Mouse (Mus musculus) stomach, embryonic 15.5 days (tissue): ENCODE data around the gene Snx20. TPM values are rescaled to one million over a fixed set of nuclear protein-coding genes. Genes with fewer than 3 reads are reported as not detected.
A peak's percentile ranks its signal among the peaks of the same experiment; 100 is the strongest.

Source experiments
- ATAC-seq: fragments of 200-750 bp; cut with Nextera tagmentation; 2 replicates; pipeline ENCODE4 v1.8.0; 2017; ENCODE audit warnings: low read depth, moderate number of reproducible peaks, moderate TSS enrichment; ENCODE audit not compliant: insufficient read depth, low FRiP score
- H3K27ac ChIP-seq: fragments of 300-500 bp; sonication (generic); 2 replicates; pipeline ENCODE4 v1.5.1; 2015; ENCODE audit warnings: mild to moderate bottlenecking, inconsistent platforms
- H3K27me3 ChIP-seq: fragments of 300-500 bp; sonication (generic); replicated peaks from 2 replicates; pipeline ENCODE4 v1.6.1; 2015; ENCODE audit warnings: inconsistent platforms
- H3K36me3 ChIP-seq: fragments of 300-500 bp; sonication (generic); 2 replicates; pipeline ENCODE4 v1.6.1; 2015; ENCODE audit warnings: inconsistent platforms
- H3K4me1 ChIP-seq: fragments of 300-500 bp; sonication (generic); 2 replicates; pipeline ENCODE4 v1.6.1; 2015; ENCODE audit warnings: inconsistent platforms
- H3K4me2 ChIP-seq: fragments of 300-500 bp; sonication (generic); 2 replicates; pipeline ENCODE4 v1.6.1; 2015; ENCODE audit warnings: mild to moderate bottlenecking, inconsistent platforms
- H3K4me3 ChIP-seq: fragments of 300-500 bp; sonication (generic); replicated peaks from 2 replicates; pipeline ENCODE4 v1.5.1; 2015; ENCODE audit warnings: inconsistent platforms
- H3K9ac ChIP-seq: fragments of 300-500 bp; sonication (generic); 2 replicates; pipeline ENCODE4 v1.6.1; 2015; ENCODE audit warnings: inconsistent platforms
- H3K9me3 ChIP-seq: fragments of 300-500 bp; sonication (generic); 2 replicates; pipeline ENCODE4 v1.6.1; 2016; ENCODE audit warnings: inconsistent platforms
- WGBS: fragments of 180-500 bp; shearing (Covaris S2); methylation state at CpG from one replicate; pipeline ENCODE4 v1.1.7; 2015; 5-methylcytosine and 5-hydroxymethylcytosine counted together
- polyA plus RNA-seq: library from polyadenylated mRNA; unstranded; fragments of >200 nt; fragmentation: Nextera tagmentation; extraction: Ambion mirVana; gene quantifications from 2 replicates; pipeline ENCODE4 v1.2.1, GENCODE M21; 2015

Snx20 gene
- polyA plus RNA-seq, 1 experiment from 2014 or later = 2.8 TPM

DNA sequence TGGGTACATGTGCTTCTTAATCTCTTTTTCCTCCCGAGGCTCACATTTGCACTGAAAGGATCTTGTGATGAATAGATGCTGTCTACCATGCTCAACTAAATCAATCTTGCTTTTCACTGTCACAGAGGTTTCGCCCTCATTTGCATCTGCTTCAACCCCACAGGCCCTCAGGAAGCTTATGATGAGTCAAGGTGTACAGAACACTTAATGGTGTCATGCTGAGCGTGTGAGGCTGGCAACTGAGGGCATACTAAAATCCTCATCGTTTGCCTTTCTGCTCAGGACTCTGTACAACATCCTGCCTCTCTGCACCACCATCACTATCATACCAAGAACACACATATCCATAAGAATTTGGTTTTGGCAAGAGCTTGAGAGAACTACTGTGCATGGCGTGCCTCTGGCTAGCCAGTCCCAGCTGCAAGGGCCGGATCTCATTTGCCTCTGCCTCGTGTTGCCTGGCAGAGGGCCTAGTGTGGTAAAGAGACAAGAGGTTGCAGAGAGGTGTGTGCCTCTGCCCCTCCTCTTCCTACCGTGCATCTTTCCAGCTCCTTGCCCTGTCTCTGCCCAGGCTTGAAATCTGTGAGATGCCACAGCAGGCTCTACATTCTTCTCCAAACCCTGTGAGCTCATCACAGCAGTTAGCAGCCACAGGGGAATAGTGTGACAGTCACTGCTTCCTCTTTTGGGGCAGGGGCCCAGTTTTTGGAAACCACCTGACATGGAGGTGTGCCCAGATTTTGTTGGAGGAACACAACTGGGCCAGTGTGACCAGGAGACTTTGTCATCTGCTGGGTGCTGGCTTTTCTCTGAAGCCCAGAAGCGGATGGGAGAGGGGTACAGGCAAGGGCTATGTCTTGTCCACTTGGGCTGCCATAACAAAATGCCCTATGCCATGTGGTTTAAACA lies 1.4 kb upstream of the Snx20 start:
- Histone ChIP-seq H3K4me2 (no peak overlapping the region), H3K36me3 (no peaks in the 10 kb centered on the region), H3K9me3 (no peaks in the 10 kb centered on the region), H3K27ac (no peak overlapping the region), H3K9ac (no peak overlapping the region), H3K27me3 (no peaks in the 10 kb centered on the region), H3K4me1 (no peaks in the 10 kb centered on the region), H3K4me3 (no peak overlapping the region)
- no peak for ATAC-seq
- WGBS = 73% methylated on average over 9 of the region's 9 CpGs

DNA sequence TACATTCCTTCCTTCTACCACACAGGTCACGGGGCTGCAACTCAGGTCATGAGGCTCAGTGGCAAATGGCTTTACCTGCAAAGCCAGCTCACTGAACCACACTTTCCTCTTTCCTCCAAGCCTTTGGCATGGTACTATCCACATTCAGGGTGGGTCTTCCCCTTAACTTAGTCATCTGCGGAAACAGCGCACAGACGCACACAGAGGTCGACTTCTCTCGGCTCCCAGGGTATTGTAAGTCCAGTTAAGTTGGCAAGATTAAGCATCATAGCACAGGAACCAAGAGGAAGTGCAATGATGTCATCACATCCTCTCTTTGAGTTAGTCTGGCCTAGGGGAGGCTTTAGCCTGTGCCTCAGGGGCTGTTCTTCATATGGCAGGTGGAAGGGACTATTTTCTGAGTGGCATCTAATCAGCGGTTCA lies 2.6 kb downstream of the Snx20 start:
- no peak overlapping the region for H3K4me3 ChIP-seq
- H3K36me3 ChIP-seq = no peaks in the 10 kb centered on the region
- H3K4me2 ChIP-seq = no peak overlapping the region
- no peak overlapping the region for H3K27ac ChIP-seq
- no peaks in the 10 kb centered on the region for H3K4me1 ChIP-seq
- ATAC-seq = no peak
- no peaks in the 10 kb centered on the region for H3K27me3 ChIP-seq
- no peaks in the 10 kb centered on the region for H3K9me3 ChIP-seq
- 72% methylated on average over 7 of the region's 7 CpGs for WGBS
- H3K9ac ChIP-seq = no peak overlapping the region

DNA sequence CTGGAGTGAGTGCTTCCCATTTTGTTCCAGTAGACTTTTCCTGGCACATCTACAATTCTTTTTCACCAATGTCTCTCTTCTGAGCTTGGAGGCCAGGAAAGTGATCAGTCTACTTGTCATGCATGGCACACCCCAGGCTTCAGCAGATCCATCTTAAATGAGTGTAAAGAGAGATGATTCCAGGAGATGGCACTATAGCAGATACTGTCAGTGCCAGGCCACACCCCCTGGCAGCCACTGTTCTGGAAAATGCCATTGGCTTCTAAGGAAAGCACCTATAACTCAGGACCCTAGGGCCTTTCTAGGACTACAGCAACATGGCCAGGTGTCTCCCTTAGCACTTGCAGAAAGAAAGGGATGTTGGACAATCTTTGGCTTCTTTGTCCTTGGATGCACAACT lies 4.8 kb downstream of the Snx20 start:
- no peaks in the 10 kb centered on the region for H3K36me3 ChIP-seq
- no peak overlapping the region for H3K4me3 ChIP-seq
- no peak for ATAC-seq
- H3K9ac ChIP-seq = no peak overlapping the region
- no peaks in the 10 kb centered on the region for H3K9me3 ChIP-seq
- no peak overlapping the region for H3K4me2 ChIP-seq
- H3K27me3 ChIP-seq = peaks cover 10% of the 10 kb centered on the region
- H3K4me1 ChIP-seq = 0 out of 2 replicates have a peak, but pooled peaks cover 9% of the 10 kb centered on the region
- H3K27ac ChIP-seq = no peak overlapping the region

DNA sequence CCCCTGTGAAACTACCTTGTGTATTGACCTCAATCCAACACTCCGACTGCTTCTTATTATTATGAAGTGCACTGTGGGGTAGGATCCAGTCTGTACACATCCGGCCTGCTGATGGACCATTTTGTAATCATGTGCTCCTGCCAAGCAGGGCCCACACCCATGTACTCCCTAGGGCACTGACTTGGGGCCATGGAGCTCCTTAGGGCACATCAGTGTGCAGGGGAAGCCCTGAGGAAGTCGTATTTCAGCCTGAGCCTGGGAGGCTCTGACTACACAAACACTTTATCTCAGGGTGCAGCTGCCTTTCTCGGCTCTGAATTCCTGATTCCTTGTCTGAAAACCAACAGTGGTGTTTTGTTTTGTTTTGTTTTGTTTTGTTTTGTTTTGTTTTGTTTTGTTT lies 5.7 kb downstream of the Snx20 start:
- Histone ChIP-seq H3K9me3 (no peaks in the 10 kb centered on the region), H3K4me2 (no peak overlapping the region), H3K4me3 (no peak overlapping the region), H3K36me3 (no peaks in the 10 kb centered on the region), H3K9ac (no peak overlapping the region), H3K27ac (no peak overlapping the region), H3K4me1 (0 out of 2 replicates have a peak, but pooled peaks cover 9% of the 10 kb centered on the region), H3K27me3 (peaks cover 19% of the 10 kb centered on the region)
- no peak for ATAC-seq
- 67% methylated on average over 4 of the region's 4 CpGs for WGBS

DNA sequence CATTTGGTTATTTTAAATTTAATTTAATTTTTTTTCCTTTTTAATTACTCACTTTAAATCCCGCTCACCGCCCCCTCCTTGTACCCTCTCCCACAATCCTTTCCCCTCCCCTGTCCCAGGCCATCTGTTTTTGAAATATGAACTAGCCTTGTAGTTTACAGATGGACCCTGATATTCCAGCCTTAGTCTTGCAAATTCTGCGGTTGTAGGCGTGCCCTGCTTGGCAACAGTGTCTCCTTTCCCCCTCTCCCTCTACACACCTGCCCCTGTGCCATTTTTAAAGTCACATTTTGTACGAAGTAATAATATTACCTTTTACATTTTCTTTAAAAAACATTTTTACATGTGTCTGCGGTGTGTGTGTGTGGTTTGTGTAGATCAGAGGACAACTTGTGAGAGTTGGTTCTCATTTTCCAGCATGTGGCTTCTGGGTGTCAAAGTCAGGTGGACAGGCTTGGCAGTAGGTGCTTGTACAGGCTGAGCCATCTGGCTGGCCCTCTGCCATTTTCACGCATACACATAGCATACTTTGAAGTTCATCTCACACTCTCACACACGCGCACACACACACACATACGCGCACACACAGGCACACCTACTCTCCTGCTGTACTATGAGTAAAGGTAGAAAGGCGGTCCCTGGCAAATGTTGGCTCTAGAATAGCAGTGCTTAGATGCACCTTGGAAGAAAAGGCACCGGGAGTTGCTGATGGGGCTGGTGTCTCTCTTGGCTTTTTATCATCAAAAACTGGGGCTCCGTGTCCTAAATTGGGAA lies 7.7 kb downstream of the Snx20 start:
- H3K27me3 ChIP-seq = peaks cover 19% of the 10 kb centered on the region
- ATAC-seq = no peak
- H3K4me2 ChIP-seq = peak overlapping the region; percentile 96
- no peaks in the 10 kb centered on the region for H3K36me3 ChIP-seq
- H3K27ac ChIP-seq = no peak overlapping the region
- H3K9me3 ChIP-seq = no peaks in the 10 kb centered on the region
- WGBS = 60% methylated on average over 14 of the region's 14 CpGs
- H3K9ac ChIP-seq = no peak overlapping the region
- 0 out of 2 replicates have a peak, but pooled peaks cover 9% of the 10 kb centered on the region for H3K4me1 ChIP-seq
- peak overlapping the region; percentile 45 for H3K4me3 ChIP-seq

DNA sequence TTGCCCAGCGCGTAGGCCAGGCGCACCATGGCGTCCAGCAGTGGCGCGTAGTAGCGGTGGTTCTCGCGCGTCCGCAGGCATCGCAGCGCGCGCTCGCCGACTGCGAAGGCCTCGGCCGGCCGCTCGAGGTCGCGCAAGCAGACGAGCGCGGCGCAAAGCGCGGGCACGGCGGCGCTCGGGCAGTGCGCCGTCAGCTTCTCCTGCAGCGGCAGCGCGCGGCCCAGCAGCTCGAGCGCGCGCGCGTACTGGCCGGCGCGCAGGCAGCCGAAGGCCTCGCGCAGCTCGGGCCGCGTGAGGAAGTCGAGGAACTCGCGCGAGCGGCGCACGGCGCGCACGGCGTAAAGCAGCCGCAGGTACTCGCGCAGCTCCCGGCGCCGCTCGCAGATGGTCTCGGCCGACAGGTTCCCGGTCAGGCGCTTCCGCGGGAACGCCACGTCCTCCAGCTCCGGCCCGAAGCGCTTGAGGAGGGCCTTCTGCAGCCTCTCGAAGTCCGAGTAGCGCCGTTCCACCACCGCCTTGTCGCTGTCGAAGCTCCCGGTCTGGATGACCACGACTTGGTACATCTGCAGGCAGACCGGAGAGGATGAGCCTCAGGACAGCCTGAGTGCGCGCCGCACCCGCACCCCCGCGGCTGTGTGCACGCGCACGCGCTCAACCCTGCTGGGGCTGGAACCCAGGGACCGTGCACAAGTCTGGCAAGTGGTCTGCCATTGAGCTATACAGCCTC lies 8.5 kb downstream of the Snx20 start:
- peak; percentile 83 for ATAC-seq
- Histone ChIP-seq H3K4me1 (0 out of 2 replicates have a peak, but pooled peaks cover 9% of the 10 kb centered on the region), H3K9ac (peak overlapping the region; percentile 54), H3K9me3 (no peaks in the 10 kb centered on the region), H3K4me2 (peak overlapping the region; percentile 96), H3K36me3 (no peaks in the 10 kb centered on the region), H3K4me3 (peak overlapping the region; percentile 45), H3K27ac (no peak overlapping the region), H3K27me3 (peaks cover 23% of the 10 kb centered on the region)
- WGBS = under 1% methylated on average over 105 of the region's 105 CpGs

DNA sequence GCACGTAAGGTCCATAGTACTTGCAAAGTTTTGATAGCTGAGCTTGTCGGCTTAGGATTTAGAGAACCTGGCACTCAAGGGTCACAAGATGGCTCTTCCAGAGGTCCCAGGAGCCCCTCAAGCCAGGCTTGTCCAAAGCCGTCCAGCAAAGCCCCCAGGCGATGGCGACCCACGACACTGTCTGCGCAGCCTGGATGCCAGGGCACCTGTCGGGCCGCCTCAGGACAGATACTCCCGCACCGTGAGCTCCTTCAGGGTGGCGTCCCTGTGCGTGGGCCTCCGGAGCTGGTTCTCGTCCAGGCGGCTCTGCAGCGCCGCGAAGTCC lies 9.0 kb downstream of the Snx20 start:
- peak overlapping the region; percentile 44 for H3K9ac ChIP-seq
- peaks cover 27% of the 10 kb centered on the region for H3K27me3 ChIP-seq
- peak overlapping the region; percentile 45 for H3K4me3 ChIP-seq
- no peak; the same call in 1 of the 2 replicates for ATAC-seq
- WGBS = 12% methylated on average over 19 of the region's 19 CpGs
- H3K27ac ChIP-seq = no peak overlapping the region
- H3K4me2 ChIP-seq = peak overlapping the region; percentile 96
- 0 out of 2 replicates have a peak, but pooled peaks cover 9% of the 10 kb centered on the region for H3K4me1 ChIP-seq
- H3K9me3 ChIP-seq = no peaks in the 10 kb centered on the region
- H3K36me3 ChIP-seq = no peaks in the 10 kb centered on the region

DNA sequence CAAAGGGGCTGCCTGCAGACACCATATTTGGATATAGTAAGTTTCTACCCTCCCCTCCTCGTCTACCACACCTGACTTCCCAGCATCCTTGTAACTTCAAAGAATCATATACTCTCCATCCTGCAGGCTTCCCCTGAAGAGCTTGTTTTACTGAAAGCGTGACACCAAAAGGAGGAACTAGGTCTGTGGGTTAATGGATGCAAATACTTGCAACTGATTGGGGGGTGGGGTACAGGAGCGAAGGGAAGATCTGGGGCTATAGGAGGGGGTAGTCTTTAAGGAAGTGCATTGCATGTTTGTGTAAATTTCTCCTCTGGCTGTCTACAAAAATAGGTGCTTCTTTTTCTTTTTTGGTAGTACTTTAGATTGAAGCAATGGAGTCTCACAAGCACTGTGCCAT lies 9.5 kb downstream of the Snx20 start:
- Histone ChIP-seq H3K4me1 (0 out of 2 replicates have a peak, but pooled peaks cover 9% of the 10 kb centered on the region), H3K27ac (no peak overlapping the region), H3K27me3 (peaks cover 27% of the 10 kb centered on the region), H3K36me3 (no peaks in the 10 kb centered on the region), H3K4me3 (no peak overlapping the region), H3K9ac (no peak overlapping the region), H3K4me2 (no peak overlapping the region), H3K9me3 (no peaks in the 10 kb centered on the region)
- no peak for ATAC-seq
- WGBS = 51% methylated on average over 3 of the region's 3 CpGs

DNA sequence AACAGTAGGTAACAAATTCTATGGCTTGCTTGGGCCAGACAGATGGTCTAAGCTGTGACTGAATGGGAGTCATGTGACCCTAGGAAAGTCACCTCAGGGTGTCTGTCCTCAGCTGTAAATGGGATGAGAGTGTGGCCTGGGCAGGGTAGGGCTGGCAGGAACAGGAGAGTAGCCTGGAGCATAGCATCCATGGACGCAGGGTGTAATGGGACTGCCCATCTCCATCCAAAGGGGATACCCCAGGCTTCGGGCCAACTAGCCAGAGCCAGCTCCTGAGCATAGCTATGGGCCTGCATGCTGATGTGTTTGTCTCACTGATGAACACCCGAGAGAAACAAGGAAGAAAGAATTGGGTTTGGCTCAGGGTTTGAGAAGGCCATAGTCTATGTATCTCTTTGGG lies 11.7 kb downstream of the Snx20 start:
- no peaks in the 10 kb centered on the region for H3K36me3 ChIP-seq
- no peak for ATAC-seq
- no peak overlapping the region for H3K4me2 ChIP-seq
- 90% methylated on average over 3 of the region's 3 CpGs for WGBS
- no peak overlapping the region for H3K4me3 ChIP-seq
- 0 out of 2 replicates have a peak, but pooled peaks cover 9% of the 10 kb centered on the region for H3K4me1 ChIP-seq
- no peak overlapping the region for H3K9ac ChIP-seq
- H3K27me3 ChIP-seq = peaks cover 27% of the 10 kb centered on the region
- H3K9me3 ChIP-seq = no peaks in the 10 kb centered on the region
- no peak overlapping the region for H3K27ac ChIP-seq

DNA sequence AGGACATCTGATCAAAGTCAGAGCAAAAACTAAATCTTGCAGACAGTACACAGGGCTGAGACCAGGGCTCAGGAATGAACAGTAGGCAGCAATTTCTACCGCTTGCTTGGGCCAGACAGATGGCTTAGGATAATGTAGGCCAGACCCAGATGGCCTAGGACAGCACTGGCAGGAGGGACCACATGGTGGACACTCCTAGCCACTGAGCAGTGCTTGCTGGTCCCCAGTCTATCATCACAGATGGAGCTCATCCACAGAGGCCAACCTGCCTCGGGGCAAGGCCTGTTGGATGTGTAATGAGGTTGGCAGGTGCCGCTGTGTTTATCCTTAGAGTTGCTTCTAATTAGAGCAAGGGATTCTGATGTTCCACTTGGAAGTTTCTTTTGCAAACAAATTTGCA lies 12.6 kb downstream of the Snx20 start:
- ATAC-seq = no peak
- 74% methylated on average over 3 of the region's 3 CpGs for WGBS
- no peak overlapping the region for H3K4me3 ChIP-seq

DNA sequence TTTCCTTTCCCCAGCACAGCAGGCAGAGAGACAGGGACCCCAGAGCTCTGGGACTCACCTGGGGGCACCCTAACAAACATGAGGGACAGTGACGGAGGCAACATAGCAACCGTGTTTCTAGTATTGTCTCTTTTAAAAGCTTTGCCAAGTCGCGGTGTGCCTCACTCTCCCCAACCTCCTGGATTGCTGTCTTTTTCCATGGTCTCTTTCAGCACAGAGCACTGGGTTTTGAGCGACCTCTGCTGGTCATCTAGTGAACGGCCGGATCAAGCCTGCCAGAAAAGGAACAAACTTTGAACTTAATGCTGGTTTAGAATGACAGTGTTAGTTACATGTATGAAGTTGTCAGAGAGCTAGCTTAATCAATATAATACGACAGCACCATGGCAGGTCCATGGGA lies 14.5 kb downstream of the Snx20 start:
- no peak for ATAC-seq
- Histone ChIP-seq H3K9ac (no peak overlapping the region), H3K9me3 (no peaks in the 10 kb centered on the region), H3K4me2 (no peak overlapping the region), H3K36me3 (no peaks in the 10 kb centered on the region), H3K27me3 (peaks cover 20% of the 10 kb centered on the region), H3K4me1 (no peaks in the 10 kb centered on the region), H3K27ac (no peak overlapping the region), H3K4me3 (no peak overlapping the region)
- WGBS = 2% methylated on average over 8 of the region's 8 CpGs

More for the DNA sequence above, 12.6 kb downstream of the Snx20 start:
- no peak overlapping the region for H3K4me2 ChIP-seq
- H3K9me3 ChIP-seq = no peaks in the 10 kb centered on the region
- H3K27ac ChIP-seq = no peak overlapping the region
- H3K27me3 ChIP-seq = peaks cover 27% of the 10 kb centered on the region
- H3K9ac ChIP-seq = no peak overlapping the region
- H3K36me3 ChIP-seq = no peaks in the 10 kb centered on the region
- 0 out of 2 replicates have a peak, but pooled peaks cover 9% of the 10 kb centered on the region for H3K4me1 ChIP-seq
